In genomic region chr2:6255989-6256841, GRCm38 (mm10) we compare ENCODE assay signal across 9 mouse cellular contexts. TPM values are rescaled to one million over a fixed set of nuclear protein-coding genes. Genes with fewer than 3 reads are reported as not detected.
DNase-seq lines count a peak whose midpoint lies in the region; ATAC-seq and TF ChIP-seq lines count a peak whose summit lies in the region.
"Had no signal": no experiment of that assay in that cellular context is flagged by ENCODE, and none has a peak within 500 bp of the region (broad histone marks: within the 10 kb centered on the region; RNA-seq: fewer than 3 reads in every experiment).

No protein-coding gene starts in this region.

- H3K4me3 ChIP-seq in liver, adult 2 months (ENCODE audit: insufficient read depth, low read depth, low read length), result no peak overlapping the region
- H3K4me3 ChIP-seq in gastrocnemius, adult 2 months, result peak overlapping the region; percentile 50
- no peak overlapping the region for H3K4me3 ChIP-seq in intestine, embryonic 16.5 days (ENCODE audit: low read length)
- no peak overlapping the region for H3K4me3 ChIP-seq in stomach, embryonic 14.5 days (ENCODE audit: low read depth, low read length)

- peak; percentile 67 for ATAC-seq in intestine, embryonic 16.5 days
- peak; percentile 75 for ATAC-seq in monocyte, adult 5-6 weeks (replicated peaks; ENCODE audit: insufficient number of reproducible peaks, low FRiP score, low TSS enrichment, poor library complexity, severe bottlenecking)
- peak; percentile 46 for ATAC-seq in stomach, embryonic 14.5 days (ENCODE audit: insufficient number of reproducible peaks, insufficient read depth, low FRiP score, low read depth)

- 77% methylated on average over 19 of the region's 19 CpGs for WGBS in liver, adult 2 months
- 60% methylated on average over 19 of the region's 19 CpGs for WGBS in intestine, embryonic 16.5 days
- 67% methylated on average over 19 of the region's 19 CpGs for WGBS in stomach, embryonic 14.5 days

- H3K9ac ChIP-seq in liver, adult 2 months (ENCODE audit: low read depth, low read length), result no peak overlapping the region
- no peak overlapping the region for H3K9ac ChIP-seq in intestine, embryonic 16.5 days (ENCODE audit: low read depth, low read length)
- H3K9ac ChIP-seq in stomach, embryonic 14.5 days (replicated peaks; ENCODE audit: low read depth, low read length), result no peak overlapping the region

- H3K27me3 ChIP-seq in liver, adult 2 months (ENCODE audit: control insufficient read depth, insufficient read depth, low read length), result no peaks in the 10 kb centered on the region
- H3K27me3 ChIP-seq in intestine, embryonic 16.5 days (replicated peaks; ENCODE audit: control insufficient read depth, insufficient read depth, low read length), result no peaks in the 10 kb centered on the region
- H3K27me3 ChIP-seq in stomach, embryonic 14.5 days (ENCODE audit: control insufficient read depth, insufficient read depth, low read length), result no peaks in the 10 kb centered on the region

- no peaks in the 10 kb centered on the region for H3K36me3 ChIP-seq in liver, adult 2 months (ENCODE audit: control insufficient read depth, insufficient read depth, low read length)
- no peaks in the 10 kb centered on the region for H3K36me3 ChIP-seq in intestine, embryonic 16.5 days (ENCODE audit: control insufficient read depth, insufficient read depth, low read length)
- H3K36me3 ChIP-seq in stomach, embryonic 14.5 days (ENCODE audit: control insufficient read depth, insufficient read depth, low read length), result no peaks in the 10 kb centered on the region

- no peak overlapping the region for H3K4me2 ChIP-seq in intestine, embryonic 16.5 days (ENCODE audit: low read depth, low read length)
- no peak overlapping the region for H3K4me2 ChIP-seq in stomach, embryonic 14.5 days (replicated peaks; ENCODE audit: low read depth, low read length)

- no peaks in the 10 kb centered on the region for H3K9me3 ChIP-seq in intestine, embryonic 16.5 days (ENCODE audit: control insufficient read depth, low read length)
- no peaks in the 10 kb centered on the region for H3K9me3 ChIP-seq in stomach, embryonic 14.5 days (ENCODE audit: control insufficient read depth, low read depth, low read length)

- H3K79me2 ChIP-seq in liver, adult 2 months (ENCODE audit: control insufficient read depth, insufficient read depth, low read length), result no peaks in the 10 kb centered on the region

- H3K27ac ChIP-seq in liver, adult 2 months (replicated peaks; ENCODE audit: insufficient read depth, low read depth, low read length), result 0 out of 2 replicates have a peak overlapping the region, but pooled peaks have one; percentile 22
- H3K27ac ChIP-seq in gastrocnemius, adult 2 months, result peak overlapping the region; percentile 70
- H3K27ac ChIP-seq in intestine, embryonic 16.5 days (ENCODE audit: low read length), result 0 out of 2 replicates have a peak overlapping the region, but pooled peaks have one; percentile 29
- H3K27ac ChIP-seq in stomach, embryonic 14.5 days (ENCODE audit: low read length), result no peak overlapping the region

- no peak for TF ChIP-seq CTCF in liver, adult 2 months (IDR thresholded peaks at IDR 0.05; ENCODE audit: low read depth, low read length)
- no peak for TF ChIP-seq CTCF in gastrocnemius, adult 2 months (IDR thresholded peaks at IDR 0.05)

- DNase-seq in liver, adult 2 months (ENCODE audit: extremely low read depth, low read depth, low spot score), result peak; percentile 27
- DNase-seq in liver, result no peak
- peak; percentile 20 for DNase-seq in cerebellum, adult 8-10 months
- peak; percentile 54 for DNase-seq in gastrocnemius, adult 2 months
- peak; percentile 41 to 69 for DNase-seq in left cerebral cortex, postnatal 25 days (ENCODE audit: low spot score in 2 of 2)

- TF ChIP-seq POLR2A in liver, adult 2 months (IDR thresholded peaks at IDR 0.05; ENCODE audit: extremely low read depth, insufficient read depth, low read length), result no peak

- no peaks in the 10 kb centered on the region for H3K4me1 ChIP-seq in liver, adult 2 months (ENCODE audit: control insufficient read depth, insufficient read depth, low read length)
- peaks cover 8% of the 10 kb centered on the region for H3K4me1 ChIP-seq in intestine, embryonic 16.5 days (ENCODE audit: control insufficient read depth, insufficient read depth, low read length)
- H3K4me1 ChIP-seq in stomach, embryonic 14.5 days (ENCODE audit: control insufficient read depth, insufficient read depth, low read length), result no peaks in the 10 kb centered on the region

- intact Hi-C loops in gastrocnemius, adult 2 months (cut with DNase I), result no loop called here
- intact Hi-C loops in left cerebral cortex, postnatal 25 days (cut with DNase I), result loop anchor here (2.0 kb wide), 2 partner anchors 29 to 67 kb away; partner anchors contain the start of gene Usp6nl

RNA-seq across cellular contexts. Expression of gene Echdc3, which starts 43.4 kb away (rescaled TPM):
- total RNA-seq in liver, adult 2 months (2014; rRNA removed), result 101 and 103 TPM in 2 replicates
- 125 and 139 TPM in 2 replicates for polyA plus RNA-seq in liver, adult 2 months (2012; rRNA removed)
- total RNA-seq in gastrocnemius, adult 2 months (2021), result 1 to 10 TPM; 5.3 to 6.5 TPM
- 16.6 and 16.9 TPM in 2 replicates for polyA plus RNA-seq in intestine, embryonic 16.5 days (2015; fragmentation: Nextera tagmentation; extraction: Ambion mirVana)
- total RNA-seq in left cerebral cortex, postnatal 25 days (2021), result 1 to 10 TPM in 1 of 2 experiments, under 1 TPM in 1; 0.76 to 1.1 TPM
- total RNA-seq in monocyte, adult 5-6 weeks (2017), result 0.19 TPM in 1 of 3 replicates, not detected in the others
- polyA plus RNA-seq in stomach, embryonic 14.5 days (2014; fragmentation: Nextera tagmentation; extraction: Ambion mirVana), result 8.1 and 10.2 TPM in 2 replicates
- total RNA-seq: MEL had no signal

Comparison
In these comparisons a context has a peak if more than half of its experiments do, and no peak if none do; other contexts are left out.
1. RNA of gene Echdc3, which starts 43.4 kb away (total RNA-seq): 101 to 103 TPM in liver, adult 2 months; 5.3 to 6.5 TPM in gastrocnemius, adult 2 months, 0.76 to 1.1 TPM in left cerebral cortex, postnatal 25 days and 0.19 TPM in monocyte, adult 5-6 weeks; every median in the first group is over 10 times any median in the second.
2. Peak in every context shown above with its lines, with median percentiles within 50 percentile points of each other: ATAC-seq.